Mouse (Mus musculus) cortical plate, adult 2 months (tissue): ENCODE measurements around the gene Rgs14.

Experiments
- CTCF ChIP-seq: fragments of 200-500 bp; IDR thresholded peaks from 2 replicates; pipeline ENCODE4 v1.5.1; 2011; ENCODE audit warnings: mild to moderate bottlenecking, control low read depth, low read length; ENCODE audit not compliant: insufficient read depth; ENCODE audit errors: extremely low read depth
- POLR2A ChIP-seq: fragments of 200-500 bp; IDR thresholded peaks from 2 replicates; pipeline ENCODE4 v1.6.1; 2011; ENCODE audit warnings: mild to moderate bottlenecking, low read length, control low read depth; ENCODE audit not compliant: insufficient read depth; ENCODE audit errors: extremely low read depth

- TF ChIP-seq CTCF = no peak
- TF ChIP-seq POLR2A = no peak
These were observed 42.4 kb upstream of the Rgs14 start for GRCm38 (mm10) chr13:55327169-55327568.
